Mouse (Mus musculus): ENCODE measurements around the gene Tspoap1. TPM values are rescaled to one million over a fixed set of nuclear protein-coding genes. Genes with fewer than 3 reads are reported as not detected.

The Tspoap1 gene
- polyA plus RNA-seq (2017; shearing (Covaris generic)) = 2.2 TPM

DNA sequence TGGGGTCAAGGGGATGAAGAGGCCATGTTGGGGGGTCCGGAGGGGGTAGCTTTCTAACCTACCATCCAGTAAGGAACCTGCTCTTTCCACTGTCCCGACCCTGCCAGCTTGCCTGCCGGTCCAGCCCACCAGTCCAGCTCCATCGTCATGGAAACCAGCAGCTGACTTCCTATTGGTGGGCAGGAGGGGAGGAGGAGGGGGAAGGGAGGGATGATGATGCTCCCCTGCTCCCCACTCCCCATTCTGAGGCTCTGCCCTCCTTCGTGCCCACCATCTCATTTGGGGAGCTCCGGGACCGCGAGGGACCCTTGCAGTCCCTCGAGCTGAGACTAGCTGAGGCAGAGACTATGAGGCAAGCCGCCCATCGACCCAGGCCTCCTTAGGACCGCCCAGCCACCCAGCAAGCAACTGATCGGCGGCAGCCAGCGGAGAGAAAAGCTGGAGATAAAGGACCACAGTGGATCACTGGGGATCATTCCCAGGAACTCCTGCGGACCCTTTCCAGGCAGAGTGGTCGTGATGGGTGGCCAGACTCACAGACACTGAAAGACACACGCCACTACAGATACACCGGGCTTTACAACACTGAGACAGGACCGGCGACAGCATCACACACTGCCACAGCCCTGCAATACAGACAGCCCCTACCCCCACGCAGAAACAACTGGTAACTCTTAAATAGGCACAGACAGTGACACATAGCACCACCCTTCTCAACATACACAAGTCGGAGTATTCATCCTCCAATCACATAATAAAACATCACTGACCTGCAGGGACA, at the start of gene Tspoap1:
Gene Tspoap1, plus strand, starts transcription at position 241 of the 781 bp plus-strand sequence.

GRCm38 (mm10) chr11:87737175-87737740, 23.1 kb upstream of the Tspoap1 start, which contains the start of gene Supt4a:
Supt4a (plus strand) TSS chr11:87737552.

GRCm38 (mm10) chr11:87793460-87793859, 33.1 kb downstream of the Tspoap1 start, which contains the start of gene Mpo:
Mpo (plus strand) TSS chr11:87793581.

DNA sequence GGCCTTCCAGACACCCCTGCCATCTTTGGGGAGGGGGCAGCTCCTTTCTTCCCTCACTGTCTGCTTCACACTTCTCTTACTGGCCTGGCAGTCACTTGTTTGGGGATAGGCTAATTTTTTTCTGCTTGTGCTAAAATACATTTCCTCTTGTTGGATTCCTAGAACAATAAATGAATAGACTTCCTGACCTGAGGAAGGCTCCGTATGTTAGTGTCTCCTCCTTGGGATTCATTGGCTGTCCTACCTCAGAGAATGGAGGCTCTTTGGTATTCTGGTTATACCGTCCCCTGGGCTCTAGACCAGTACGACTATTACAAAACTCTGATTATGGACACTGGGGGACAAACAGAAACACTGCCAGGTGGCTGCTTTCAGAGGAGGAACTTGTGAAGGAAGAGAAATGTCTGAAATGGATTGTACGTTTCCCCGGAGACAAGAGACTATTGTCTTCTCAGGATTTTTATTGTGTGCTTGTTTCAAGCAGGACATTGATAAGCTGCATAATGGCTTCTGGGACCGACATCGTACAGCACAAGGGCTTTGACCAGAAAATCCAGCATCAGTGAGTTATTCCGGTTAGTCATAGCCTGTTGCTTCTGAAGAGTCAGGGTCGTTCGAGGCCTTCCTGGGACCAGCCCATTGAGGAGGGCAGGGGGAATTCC, 68.0 kb downstream of the Tspoap1 start, which contains the start of gene Lpo:
Gene Lpo, minus strand, starts transcription at position 51 of the 662 bp plus-strand sequence.

Other genes starting within 250 kb of the Tspoap1 start
- not detected for gene Gm11492, start 193.9 kb upstream of the Tspoap1 start, polyA plus RNA-seq (2017; shearing (Covaris generic))
- gene Sept4, start 191.6 kb upstream of the Tspoap1 start, polyA plus RNA-seq (2017; shearing (Covaris generic)) = 2.2 TPM
- 16.5 TPM for gene Mtmr4, start 168.4 kb upstream of the Tspoap1 start, polyA plus RNA-seq (2017; shearing (Covaris generic))
- gene Hsf5, start 143.4 kb upstream of the Tspoap1 start, polyA plus RNA-seq (2017; shearing (Covaris generic)) = not detected
- 8.0 TPM for gene Rnf43, start 97.8 kb upstream of the Tspoap1 start, polyA plus RNA-seq (2017; shearing (Covaris generic))
- gene Supt4a, start 23.0 kb upstream of the Tspoap1 start, polyA plus RNA-seq (2017; shearing (Covaris generic)) = 418 TPM
- not detected for gene Mpo, start 33.0 kb downstream of the Tspoap1 start, polyA plus RNA-seq (2017; shearing (Covaris generic))
- not detected for gene Lpo, start 67.7 kb downstream of the Tspoap1 start, polyA plus RNA-seq (2017; shearing (Covaris generic))
- gene Mks1, start 92.7 kb downstream of the Tspoap1 start, polyA plus RNA-seq (2017; shearing (Covaris generic)) = 15.5 TPM
- not detected for gene Epx, start 115.0 kb downstream of the Tspoap1 start, polyA plus RNA-seq (2017; shearing (Covaris generic))
- not detected for gene Olfr462, start 131.7 kb downstream of the Tspoap1 start, polyA plus RNA-seq (2017; shearing (Covaris generic))
- not detected for gene Olfr463, start 136.8 kb downstream of the Tspoap1 start, polyA plus RNA-seq (2017; shearing (Covaris generic))
- not detected for gene Olfr464, start 160.4 kb downstream of the Tspoap1 start, polyA plus RNA-seq (2017; shearing (Covaris generic))
- 19.6 TPM for gene Dynll2, start 227.0 kb downstream of the Tspoap1 start, polyA plus RNA-seq (2017; shearing (Covaris generic))

Measured in effector memory CD4-positive, alpha-beta T cell, adult 5 months (primary cell).